Mouse (Mus musculus) ovary, postnatal 14 days (tissue): ENCODE results near the gene Mapk14.
"Not testable (repeated sequence)": the region's sequence is repeated elsewhere in the genome, so short reads cannot be mapped to it uniquely, and the experiment has no call there.

Experiments
- DNase-seq: peaks from one replicate; pipeline ENCODE4 v3.0.0; 2022; ENCODE audit warnings: low spot score

Gene Mapk14

DNA sequence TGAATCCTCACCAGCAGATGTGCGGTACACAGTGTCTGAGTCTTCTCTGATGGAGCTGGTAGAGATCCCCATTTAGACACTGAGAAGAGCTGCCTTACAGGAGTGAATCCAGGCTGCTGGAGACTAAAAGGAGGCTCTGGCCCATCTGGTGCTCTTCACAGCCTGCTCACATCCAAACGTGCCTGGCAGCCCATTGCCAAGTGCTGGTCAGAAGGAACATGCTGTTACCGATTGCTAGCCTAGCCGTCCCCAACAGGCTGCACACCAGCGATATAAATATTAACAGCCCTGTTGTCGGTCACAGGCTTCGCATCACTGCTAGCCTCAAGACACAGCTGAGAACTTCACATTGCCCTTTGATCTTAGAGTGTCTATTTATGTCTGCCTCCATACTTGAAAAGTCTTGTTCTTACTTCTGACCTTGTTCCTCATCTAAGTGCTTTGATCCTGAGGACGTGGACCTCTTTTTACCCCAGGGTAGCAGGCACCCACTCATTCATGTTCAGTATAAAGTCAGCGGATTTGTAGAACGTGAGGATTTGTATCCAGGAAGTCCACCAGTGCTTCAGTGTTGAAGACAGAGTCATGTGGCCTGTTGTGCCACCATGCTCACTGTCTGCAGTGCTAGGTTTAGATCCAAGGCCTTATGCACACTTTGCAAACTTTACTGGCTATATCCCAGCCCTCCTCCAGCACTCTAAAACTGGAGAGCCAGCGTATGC is 52.2 kb downstream of the Mapk14 start:
- DNase-seq = no peak

DNA sequence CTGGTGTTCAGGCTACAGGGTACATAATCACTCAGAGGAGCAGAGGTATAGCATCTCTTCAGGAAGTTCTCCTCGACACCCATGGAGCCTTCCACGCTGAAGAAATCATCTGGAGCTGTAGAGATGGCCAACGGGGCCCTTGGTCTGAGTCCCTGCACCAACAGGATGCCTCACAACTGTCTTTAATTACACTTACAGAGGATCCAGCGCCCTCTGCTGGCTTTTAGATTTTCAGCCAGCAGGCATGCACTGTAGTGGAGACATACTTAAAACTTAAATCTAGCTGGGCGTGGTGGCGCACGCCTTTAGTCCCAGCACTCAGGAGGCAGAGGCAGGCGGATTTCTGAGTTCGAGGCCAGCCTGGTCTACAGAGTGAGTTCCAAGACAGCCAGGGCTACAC is 52.8 kb downstream of the Mapk14 start:
- no peak for DNase-seq

DNA sequence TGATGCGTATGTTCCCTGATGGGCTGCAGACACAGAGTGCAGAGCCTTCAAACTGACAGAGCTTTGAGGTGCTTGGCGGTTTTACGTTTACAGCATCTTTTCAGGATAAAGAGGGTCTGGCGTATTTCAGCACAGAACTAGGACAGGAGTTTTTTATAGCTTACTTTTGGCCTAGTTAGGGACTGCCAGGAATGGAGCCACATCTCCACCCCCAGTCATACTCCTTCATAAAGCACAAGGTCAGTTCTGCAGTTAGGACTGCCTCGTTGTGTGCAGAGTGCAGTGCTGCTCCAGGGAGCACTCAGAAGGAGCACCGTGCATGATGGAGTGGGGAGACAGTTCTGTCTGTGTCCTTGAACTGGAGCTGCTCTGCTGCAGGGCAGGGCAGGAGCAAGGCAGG is 54.6 kb downstream of the Mapk14 start:
- no peak for DNase-seq

DNA sequence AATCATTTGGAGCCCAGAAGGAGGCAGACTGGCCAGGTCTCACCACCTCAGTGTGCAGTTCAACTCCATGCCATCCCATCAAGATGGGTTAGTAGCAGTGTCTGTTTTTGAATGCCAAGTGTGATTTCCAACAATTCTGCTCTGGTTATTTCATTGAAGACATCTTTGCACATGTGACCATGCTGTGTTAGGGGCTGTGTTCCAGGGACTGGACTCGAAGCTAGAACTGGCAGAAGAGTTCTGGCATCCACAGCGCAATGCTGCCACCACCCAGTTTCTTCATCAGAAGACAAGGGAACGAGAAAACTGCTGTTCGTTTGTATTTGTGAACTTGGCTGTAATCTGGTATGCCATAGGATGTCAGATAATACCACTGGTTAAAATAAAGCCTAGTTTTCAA is 56.9 kb downstream of the Mapk14 start:
- no peak for DNase-seq

DNA sequence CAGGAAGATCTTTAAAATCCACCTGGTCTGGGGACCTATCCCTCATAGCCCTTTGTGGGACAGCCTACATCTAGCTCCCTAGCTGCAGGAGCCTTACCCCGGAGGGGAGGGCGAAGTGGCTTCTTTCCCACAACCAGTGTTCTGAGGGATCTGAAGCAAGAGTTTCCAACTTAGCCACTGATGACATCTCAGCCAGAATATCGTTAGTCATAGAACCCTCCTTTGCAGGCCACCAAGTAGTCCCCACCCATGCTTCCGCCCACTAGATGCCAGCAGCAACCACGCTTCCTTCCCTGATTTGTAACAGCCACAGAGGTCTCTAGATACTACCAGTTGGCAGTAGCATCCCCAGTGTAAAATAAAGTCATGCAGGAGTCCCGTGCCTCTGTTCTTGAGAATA is 59.5 kb downstream of the Mapk14 start:
- no peak for DNase-seq

DNA sequence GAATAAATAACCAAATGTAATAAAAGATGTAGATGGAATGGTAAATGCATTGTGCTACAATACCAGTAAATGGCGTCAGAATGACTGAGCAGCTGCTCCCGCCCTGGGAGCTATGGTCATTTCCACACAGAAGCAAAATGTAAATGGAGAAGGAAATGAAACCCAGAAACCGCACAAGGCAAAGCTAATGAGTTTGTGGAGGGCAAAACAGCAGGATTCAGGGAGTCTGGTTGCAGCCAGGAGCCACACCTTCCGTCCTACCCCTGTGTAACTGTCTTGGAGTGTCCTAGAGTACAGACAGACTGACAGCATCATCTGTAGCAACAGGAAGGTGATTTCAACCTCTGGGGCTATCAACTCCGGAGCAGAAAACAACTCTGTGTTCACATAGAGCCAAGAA is 65.3 kb downstream of the Mapk14 start:
- no peak for DNase-seq

DNA sequence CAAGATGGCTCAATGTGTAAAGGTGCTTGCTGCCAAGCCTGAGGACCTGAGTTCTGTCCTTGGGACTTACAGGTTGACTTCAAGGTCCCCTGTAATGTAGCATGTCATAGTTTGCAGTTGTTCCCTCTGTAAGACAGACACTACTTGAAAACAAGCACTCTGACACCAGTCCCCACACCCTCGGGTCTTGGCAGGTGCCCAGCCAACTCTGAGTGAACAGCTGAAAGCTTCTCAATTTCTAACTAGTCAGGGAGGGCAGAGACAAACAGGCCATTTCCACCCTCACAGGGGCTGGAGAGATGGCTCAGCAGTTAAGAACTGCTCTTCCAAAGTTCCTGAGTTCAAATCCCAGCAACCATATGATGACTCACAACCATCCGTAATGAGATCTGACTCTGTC is 66.3 kb downstream of the Mapk14 start:
- no peak for DNase-seq

DNA sequence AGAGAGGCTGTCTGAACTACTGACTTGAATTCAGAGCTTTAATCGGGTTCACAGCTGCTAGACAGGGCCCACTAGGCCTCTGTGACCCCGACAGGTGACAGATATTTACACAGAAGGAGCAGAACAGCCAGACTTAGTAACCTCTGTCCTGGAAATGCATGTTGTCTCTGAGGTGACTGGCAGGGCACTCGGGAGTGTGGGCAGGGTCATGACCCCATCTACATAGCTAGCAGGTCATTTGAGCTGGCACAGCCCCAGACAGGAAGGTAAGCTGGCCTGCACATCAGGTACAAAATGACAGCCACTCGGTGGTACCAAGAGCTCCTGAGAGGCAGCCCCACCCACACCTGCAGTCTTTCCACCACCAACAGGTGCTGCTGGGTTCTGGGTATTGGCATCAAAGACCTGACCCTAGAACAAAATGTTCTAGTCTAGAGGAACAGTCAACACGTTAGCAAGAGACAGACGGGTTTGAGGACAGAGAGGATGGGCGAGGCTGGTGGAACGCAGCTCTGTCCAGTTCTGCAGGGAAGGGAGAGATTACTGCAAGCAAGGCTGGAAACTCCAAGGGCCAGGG is 69.7 kb downstream of the Mapk14 start:
- DNase-seq = no peak

DNA sequence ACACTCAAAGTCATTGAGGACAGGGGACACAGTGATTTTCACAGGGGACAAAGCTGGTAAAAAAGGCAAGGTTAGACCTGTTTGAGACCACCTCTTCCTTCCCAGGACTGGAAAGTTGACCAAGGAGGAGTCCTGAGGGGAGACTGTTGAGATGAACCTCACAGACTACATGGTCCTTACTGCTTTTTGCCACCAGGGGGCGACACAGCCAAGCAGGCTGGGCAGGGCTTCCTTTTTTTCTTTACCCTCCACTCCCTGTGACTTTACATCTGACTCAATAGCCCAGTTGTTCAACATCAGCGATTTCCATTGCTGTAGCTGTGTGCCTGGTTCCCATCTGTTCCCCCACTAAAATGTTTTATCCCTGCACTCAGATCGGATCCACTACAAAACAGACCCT is 70.7 kb downstream of the Mapk14 start:
- peak; percentile 70 for DNase-seq

DNA sequence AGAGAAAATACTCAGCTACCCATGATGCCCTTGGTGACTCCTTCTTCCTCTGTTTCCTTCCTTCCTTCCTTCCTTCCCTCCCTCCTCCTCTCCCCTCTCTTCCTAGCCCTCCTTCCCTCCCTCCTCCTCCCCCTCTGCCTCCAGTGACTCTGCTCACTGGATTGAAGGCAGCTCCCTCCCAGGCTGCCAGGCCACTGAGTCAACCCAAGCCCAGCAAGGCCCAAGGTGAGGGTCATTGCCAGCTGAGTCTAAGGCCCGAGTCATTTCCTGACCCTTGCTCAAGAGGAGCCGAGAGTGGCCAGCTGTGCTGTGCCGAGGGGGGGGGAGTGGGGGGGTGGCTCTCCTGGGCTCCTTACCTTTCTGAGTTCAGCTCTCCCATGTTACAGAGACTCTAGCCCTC is 75.1 kb downstream of the Mapk14 start:
- DNase-seq = no peak

DNA sequence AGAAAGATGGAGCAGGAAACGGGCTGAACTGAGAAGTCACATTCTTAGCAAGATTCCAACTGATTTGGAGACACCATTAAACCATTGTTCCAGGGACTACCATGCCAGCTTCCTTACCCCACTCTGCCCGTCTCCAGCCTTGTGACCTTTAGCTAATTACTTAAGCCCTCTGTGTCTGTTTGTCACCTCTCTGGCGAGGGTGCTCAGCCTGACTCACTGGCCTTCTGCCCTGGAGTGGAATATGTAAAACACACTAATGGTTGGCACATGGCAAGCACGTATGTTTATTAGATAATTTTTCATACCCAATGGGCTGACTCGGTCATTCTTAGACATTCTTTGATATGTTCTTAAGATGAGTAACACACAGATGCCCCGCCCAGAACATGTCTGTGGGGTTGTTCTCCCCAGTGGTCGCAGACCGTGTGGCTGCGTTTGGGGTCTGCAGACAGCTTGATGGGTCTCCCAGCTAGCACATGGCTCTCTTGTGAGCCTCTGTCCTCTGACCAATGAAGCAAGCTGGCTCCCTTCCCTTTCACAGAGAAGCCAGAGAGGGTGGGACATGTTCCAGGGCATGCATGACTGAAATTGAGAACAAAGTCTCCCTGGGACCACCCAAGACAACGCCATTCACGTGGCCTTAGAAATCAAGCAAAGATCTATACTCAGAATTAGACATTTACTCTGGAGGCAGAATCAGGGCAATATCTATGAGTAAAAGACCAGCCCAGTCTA is 75.8 kb downstream of the Mapk14 start:
- no peak for DNase-seq

DNA sequence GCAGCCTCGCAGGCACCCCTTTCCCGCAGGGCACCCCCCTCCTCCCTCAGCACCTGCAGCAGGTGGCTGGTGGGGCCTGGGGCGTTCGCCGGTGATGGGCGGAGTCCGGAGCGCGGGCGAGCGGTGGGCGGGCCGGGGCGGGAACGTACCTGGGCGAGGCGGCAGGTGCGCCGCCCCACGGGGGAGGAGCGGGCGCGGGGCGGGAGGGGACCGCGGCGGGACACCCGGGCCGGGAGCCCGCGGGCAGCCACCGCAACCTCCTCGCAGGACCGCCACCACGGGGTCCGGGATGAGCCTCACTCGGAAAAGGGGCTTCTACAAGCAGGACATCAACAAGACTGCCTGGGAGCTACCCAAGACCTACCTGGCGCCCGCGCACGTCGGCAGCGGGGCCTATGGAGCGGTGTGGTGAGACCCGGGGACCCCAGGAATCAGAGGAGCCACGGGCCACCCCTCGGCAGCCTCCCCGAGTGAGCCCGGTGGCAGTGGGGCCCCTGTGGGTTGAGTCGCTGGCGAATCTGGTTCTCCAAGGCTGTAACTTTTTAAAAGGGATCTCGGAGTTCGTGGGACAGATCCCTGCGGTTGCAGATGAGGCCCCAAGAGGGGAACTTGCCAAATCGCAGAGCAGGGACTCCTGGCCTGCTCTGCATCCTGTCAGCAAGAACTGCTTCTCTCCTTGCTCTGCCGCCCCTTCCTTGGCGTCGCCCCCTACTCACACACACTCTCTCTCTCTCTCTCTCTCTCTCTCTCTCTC is 78.2 kb downstream of the Mapk14 start, which contains the start of gene Mapk13:
Mapk13 (plus strand) TSS at position 177 of the 754 bp plus-strand sequence.
- no peak for DNase-seq

DNA sequence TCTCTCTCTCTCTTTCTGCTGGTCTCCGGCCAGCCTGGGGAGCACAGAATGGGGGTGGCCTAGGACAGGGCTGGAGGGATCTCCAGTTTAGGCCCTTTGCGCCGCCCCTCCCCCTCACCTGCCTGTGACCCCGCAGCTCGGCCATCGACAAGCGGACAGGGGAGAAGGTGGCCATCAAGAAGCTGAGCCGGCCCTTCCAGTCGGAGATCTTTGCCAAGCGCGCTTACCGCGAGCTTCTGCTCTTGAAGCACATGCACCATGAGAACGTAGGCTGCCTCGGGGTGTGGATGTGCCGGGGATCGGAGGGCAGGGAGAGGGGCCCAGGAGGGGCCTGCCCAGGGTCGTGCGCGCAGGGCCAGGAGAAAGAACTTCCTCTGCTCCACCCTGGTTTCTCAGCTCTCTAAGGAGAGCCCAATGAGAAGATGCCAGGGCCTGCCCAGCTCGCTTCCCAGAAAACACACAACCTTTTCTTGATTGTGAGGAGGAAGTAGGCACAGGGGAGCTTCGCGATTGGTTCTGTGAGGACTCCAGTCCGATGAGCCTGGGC is 78.8 kb downstream of the Mapk14 start:
- peak; percentile 29 for DNase-seq

DNA sequence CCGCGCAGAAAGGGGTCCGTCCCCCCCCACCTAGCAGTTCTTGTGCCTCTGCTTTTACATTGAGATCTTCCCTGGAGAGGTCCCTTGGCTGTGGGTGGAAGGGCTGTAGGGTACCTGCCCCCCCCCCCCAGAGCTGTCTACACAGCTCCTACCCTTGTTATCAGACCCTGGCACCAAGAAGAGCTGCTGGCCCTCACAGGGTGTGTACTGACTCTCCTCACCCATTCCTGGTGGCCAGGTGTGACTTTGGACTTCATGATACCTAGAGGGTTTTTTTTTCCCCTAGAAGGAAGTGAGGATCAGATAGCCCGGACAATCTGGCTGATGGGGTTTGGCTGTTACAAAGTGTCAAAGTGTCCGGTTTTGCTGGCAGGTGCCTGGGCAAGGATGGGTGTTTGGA is 80.2 kb downstream of the Mapk14 start:
- no peak for DNase-seq

DNA sequence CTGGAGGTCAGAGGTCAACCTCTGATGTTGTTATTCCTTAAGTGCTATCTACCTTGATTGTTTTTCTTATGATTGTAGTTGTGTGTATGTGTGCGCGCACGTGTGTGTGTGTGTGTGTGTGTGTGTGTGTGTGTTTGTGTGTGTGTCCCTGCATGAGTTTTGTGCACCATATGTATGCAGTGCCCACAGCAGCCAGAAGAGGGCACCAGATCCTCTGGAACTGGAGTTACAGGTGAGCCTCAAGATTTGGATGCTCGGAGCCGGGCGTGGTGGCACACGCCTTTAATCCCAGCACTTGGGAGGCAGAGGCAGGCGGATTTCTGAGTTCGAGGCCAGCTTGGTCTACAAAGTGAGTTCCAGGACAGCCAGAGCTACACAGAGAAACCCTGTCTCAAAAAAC is 83.2 kb downstream of the Mapk14 start:
- DNase-seq = not testable (repeated sequence)

DNA sequence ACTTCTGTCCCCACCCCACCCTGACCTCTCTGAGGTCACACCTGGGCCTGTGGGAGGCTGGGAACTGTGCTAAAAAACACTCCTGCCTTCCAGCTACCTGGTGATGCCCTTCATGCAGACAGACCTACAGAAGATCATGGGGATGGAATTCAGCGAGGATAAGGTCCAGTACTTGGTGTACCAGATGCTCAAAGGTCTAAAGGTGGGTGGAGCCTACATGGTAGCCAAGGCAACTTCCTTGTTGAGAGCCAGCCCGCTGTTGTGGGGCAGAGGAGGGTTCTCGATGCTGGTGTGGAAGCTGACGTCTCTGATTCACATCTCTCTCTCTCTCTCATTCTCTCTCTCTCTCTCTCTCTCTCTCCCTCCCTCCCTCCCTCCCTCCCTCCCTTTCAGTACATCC is 84.0 kb downstream of the Mapk14 start:
- no peak for DNase-seq

DNA sequence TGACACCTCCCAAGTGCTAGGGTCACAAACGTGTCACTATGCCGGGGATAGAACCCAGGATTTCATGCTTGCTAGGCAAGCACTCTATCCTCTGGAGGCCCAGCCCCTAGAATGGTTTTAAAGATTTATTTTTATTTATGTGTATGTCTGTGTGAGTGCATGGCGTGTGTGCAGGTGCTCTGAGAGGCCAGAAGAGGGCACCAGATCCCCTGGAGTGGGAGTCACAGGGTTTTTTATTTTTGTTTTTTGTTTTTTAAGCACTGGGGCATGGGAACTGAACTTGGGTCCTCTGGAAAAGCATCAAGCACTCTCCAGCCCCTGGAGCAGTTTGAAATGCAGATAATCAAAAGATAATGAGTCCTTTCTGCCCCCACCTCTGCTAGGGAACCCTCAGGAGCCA is 85.7 kb downstream of the Mapk14 start:
- DNase-seq = no peak

DNA sequence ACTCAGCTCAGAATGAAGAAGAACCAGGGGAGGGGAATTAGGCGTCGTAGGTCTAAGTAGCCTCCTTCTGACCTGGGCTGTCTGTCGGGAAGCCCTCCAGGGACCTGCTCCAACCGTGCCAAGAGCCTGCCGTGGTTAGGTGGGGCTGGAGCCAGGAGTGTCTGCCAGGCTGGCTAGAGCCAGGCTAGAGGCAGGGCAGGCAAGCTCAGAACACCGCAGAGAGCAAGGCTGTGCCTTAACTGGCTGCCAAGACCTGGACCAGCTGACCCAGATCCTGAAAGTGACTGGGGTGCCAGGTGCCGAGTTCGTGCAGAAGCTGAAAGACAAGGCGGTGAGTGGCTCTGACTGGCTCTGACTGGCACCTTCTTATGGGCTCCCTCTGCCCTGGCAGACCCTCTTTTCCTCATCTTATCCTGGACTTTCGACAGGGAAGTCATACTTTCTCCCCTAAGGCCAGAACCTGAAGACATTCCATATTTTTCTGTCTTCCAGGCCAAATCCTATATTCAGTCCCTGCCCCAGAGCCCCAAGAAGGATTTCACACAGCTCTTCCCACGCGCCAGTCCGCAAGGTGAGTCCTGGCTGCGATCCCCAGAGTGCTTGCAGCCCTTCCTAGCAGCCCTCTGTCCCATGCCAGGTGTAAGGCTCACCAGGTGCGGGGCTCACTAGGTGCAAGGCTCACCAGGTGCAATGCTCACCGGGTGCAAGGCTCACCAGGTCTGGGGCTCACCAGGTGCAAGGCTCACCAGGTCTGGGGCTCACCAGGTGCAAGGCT is 86.3 kb downstream of the Mapk14 start:
- DNase-seq = no peak

DNA sequence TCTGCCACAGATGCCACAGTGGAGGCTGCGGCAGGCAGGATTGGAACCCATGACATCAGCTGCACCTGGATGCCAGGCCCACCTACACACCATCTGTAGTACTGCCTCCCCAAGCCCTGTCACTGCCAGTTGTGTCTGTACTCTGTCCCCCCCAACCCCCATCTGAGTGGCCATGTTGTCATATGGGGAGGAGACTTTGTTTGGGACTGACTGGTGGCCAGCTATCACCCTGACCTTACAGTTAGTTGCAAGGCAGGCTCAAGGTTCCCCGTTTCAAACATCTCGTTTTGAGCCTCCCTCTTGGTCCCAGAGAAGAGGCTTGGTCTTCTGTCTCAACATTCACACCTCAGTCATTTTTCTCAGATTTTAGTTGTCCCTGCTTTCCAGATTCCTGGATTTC is 88.6 kb downstream of the Mapk14 start:
- no peak for DNase-seq

DNA sequence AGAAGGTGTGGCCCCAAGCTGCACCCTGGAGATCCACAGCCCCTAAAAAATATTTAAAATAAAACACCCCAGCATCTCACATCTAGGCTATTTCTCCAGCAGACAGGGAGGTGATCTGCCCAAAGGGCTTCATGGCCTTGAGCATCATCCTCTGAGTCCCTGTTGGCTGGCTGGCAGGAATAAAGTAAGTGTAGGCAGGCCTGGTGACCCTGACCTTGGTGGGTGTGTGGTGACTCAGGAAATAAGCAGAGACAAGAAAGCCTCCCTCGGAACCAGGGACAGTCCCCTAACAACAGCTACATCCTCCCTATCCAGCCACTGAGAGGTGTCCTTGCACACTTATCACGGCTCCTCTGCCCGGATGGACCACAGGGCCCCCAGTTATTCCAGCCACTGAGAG is 89.7 kb downstream of the Mapk14 start:
- no peak for DNase-seq

DNA sequence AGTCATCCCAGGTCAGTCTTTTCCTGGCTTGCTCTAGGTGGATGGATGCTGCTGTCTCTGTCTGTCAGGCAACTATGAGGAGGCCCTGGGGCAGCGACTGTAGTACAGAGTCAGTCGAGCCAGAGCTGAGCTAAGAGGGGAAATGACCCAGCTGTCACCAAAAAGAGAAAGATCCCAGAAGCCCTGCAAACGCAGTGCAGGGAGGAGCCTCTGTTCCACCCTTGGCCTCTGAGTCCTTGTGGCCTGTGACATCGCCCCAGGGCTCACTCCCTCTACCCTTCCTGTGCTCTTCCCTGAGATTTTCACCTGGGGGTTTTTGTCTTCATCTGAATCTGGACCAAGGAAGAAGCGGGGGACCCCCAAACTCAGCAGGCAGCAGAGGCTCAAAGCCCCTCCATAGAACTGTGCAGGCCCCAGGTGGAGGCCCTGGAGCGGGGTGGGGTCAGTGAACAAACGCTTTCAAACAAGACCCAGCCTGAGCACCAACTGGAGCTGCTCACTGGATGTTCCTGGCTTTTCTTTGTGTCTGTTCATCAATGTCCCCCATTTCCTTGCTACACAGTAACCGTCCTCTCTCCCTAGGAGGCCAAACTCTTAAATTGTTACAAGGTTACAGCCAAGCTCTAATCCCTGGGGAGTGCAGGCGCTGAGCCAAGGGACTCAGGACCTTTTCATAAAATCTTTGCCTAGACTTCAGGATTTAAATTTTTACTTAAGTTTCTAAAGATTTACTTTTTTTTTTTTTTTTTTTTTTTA is 90.3 kb downstream of the Mapk14 start:
- no peak for DNase-seq
